Mouse (Mus musculus): Measurements from ENCODE around the gene Olfr568. TPM values are rescaled to one million over a fixed set of nuclear protein-coding genes. Genes with fewer than 3 reads are reported as not detected.

The Olfr568 gene
- not detected in 2 replicates for polyA plus RNA-seq (2012; rRNA removed)

DNA sequence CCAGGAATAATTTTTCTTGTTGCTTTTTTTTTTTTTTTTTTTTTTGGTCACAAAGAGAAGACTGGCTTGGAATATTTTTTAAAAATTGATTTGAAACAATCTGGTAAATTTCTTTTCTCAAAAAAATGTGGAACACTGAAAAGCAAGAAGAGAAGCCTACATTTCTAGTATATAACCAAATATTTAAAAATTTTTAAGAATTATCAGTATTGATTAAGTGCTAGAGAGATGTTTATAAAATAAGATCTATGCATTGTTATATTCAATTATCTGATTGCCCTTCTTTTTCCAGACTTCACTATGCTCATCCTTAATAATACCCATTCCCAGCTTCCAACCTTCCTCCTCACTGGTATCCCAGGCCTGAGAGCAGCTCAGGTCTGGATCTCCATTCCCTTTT, at the start of gene Olfr568:
Gene Olfr568, plus strand, starts transcription at position 301 of the 400 bp plus-strand sequence.

DNA sequence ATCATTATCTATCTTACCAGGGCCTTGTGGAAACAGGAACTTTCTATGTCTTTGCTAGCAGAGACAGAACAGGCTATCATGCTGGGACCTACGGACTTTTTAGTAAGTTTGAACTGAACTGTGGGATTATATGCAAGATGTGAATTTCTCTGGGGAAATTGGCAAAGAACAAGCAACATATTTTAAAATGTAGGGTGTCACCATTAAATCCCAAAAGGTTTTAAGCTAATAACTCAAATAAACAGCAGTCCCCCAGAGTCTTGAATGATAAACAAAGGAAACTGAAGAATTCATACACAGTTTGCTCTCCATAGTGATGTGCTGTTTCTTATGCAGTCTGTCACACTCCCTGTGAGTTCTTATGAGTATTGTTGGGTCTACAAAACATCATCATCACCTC, 18.3 kb upstream of the Olfr568 start, which contains the start of gene Olfr566:
Gene Olfr566, minus strand, starts transcription at position 101 of the 400 bp plus-strand sequence.

GRCm38 (mm10) chr7:102890782-102891181, 13.9 kb downstream of the Olfr568 start, which contains the start of gene Olfr569:
Olfr569 (minus strand) TSS chr7:102890882.

GRCm38 (mm10) chr7:102917032-102917875, 40.3 kb downstream of the Olfr568 start, which contains the start of gene Olfr571:
Olfr571 (minus strand) TSS chr7:102917536.

DNA sequence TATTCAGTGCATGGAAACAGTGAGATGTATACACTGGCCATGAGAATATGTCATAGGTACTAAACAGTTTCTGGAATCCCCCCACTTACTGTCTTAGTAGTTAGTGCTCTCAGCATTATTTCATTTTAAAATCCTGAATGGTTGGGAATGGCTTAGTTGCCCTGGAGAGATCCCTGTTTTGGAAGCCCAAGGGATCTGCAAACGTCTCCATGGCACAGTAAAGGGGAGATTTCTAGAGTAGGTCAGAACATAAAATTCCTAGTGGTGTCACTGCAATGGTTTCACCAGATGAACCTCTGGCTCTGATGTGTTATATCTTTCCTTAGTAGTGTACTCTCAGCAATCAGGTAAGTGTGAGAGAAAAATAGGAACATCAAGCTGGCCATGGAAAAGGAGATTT, 47.2 kb downstream of the Olfr568 start, which contains the start of gene Olfr572:
Gene Olfr572, plus strand, starts transcription at position 301 of the 400 bp plus-strand sequence.

Other genes with a start within 250 kb of the Olfr568 start
- gene Olfr554, start 238.7 kb upstream of the Olfr568 start, polyA plus RNA-seq (2012; rRNA removed) = not detected in 2 replicates
- gene Olfr555, start 218.3 kb upstream of the Olfr568 start, polyA plus RNA-seq (2012; rRNA removed) = not detected in 2 replicates
- not detected in 2 replicates for gene Olfr556, start 212.2 kb upstream of the Olfr568 start, polyA plus RNA-seq (2012; rRNA removed)
- gene Trim68, start 189.8 kb upstream of the Olfr568 start, polyA plus RNA-seq (2012; rRNA removed) = 2.0 and 2.5 TPM in 2 replicates
- not detected in 2 replicates for gene Olfr557, start 181.2 kb upstream of the Olfr568 start, polyA plus RNA-seq (2012; rRNA removed)
- not detected in 2 replicates for gene Olfr558, start 174.9 kb upstream of the Olfr568 start, polyA plus RNA-seq (2012; rRNA removed)
- gene Olfr33, start 158.1 kb upstream of the Olfr568 start, polyA plus RNA-seq (2012; rRNA removed) = not detected in 2 replicates
- gene Olfr559, start 149.6 kb upstream of the Olfr568 start, polyA plus RNA-seq (2012; rRNA removed) = not detected in 2 replicates
- not detected in 2 replicates for gene Olfr560, start 117.8 kb upstream of the Olfr568 start, polyA plus RNA-seq (2012; rRNA removed)
- 0.01 and 0.15 TPM in 2 replicates for gene Olfr78, start 117.7 kb upstream of the Olfr568 start, polyA plus RNA-seq (2012; rRNA removed)
- gene Olfr561, start 105.9 kb upstream of the Olfr568 start, polyA plus RNA-seq (2012; rRNA removed) = 0.05 TPM in 1 of 2 replicates, not detected in the other
- gene Olfr564, start 73.6 kb upstream of the Olfr568 start, polyA plus RNA-seq (2012; rRNA removed) = not detected in 2 replicates
- not detected in 2 replicates for gene Olfr566, start 18.4 kb upstream of the Olfr568 start, polyA plus RNA-seq (2012; rRNA removed)
- not detected in 2 replicates for gene Olfr569, start 13.8 kb downstream of the Olfr568 start, polyA plus RNA-seq (2012; rRNA removed)
- not detected in 2 replicates for gene Olfr570, start 17.5 kb downstream of the Olfr568 start, polyA plus RNA-seq (2012; rRNA removed)
- not detected in 2 replicates for gene Olfr571, start 40.4 kb downstream of the Olfr568 start, polyA plus RNA-seq (2012; rRNA removed)
- not detected in 2 replicates for gene Olfr572, start 47.3 kb downstream of the Olfr568 start, polyA plus RNA-seq (2012; rRNA removed)
- gene Olfr573-ps1, start 65.5 kb downstream of the Olfr568 start, polyA plus RNA-seq (2012; rRNA removed) = not detected in 2 replicates
- not detected in 2 replicates for gene Olfr574, start 71.3 kb downstream of the Olfr568 start, polyA plus RNA-seq (2012; rRNA removed)
- 0.03 TPM in 1 of 2 replicates, not detected in the other for gene Olfr575, start 81.7 kb downstream of the Olfr568 start, polyA plus RNA-seq (2012; rRNA removed)
- gene Olfr576, start 85.5 kb downstream of the Olfr568 start, polyA plus RNA-seq (2012; rRNA removed) = not detected in 2 replicates
- not detected in 2 replicates for gene Olfr577, start 98.8 kb downstream of the Olfr568 start, polyA plus RNA-seq (2012; rRNA removed)
- gene Olfr578, start 112.2 kb downstream of the Olfr568 start, polyA plus RNA-seq (2012; rRNA removed) = not detected in 2 replicates
- not detected in 2 replicates for gene Olfr582, start 160.9 kb downstream of the Olfr568 start, polyA plus RNA-seq (2012; rRNA removed)
- not detected in 2 replicates for gene Olfr583, start 174.2 kb downstream of the Olfr568 start, polyA plus RNA-seq (2012; rRNA removed)
- not detected in 2 replicates for gene Olfr584, start 204.8 kb downstream of the Olfr568 start, polyA plus RNA-seq (2012; rRNA removed)
- not detected in 2 replicates for gene Olfr585, start 220.6 kb downstream of the Olfr568 start, polyA plus RNA-seq (2012; rRNA removed)
- not detected in 2 replicates for gene Olfr586, start 248.5 kb downstream of the Olfr568 start, polyA plus RNA-seq (2012; rRNA removed)

All from liver, embryonic 14 days (tissue).